Mouse (Mus musculus): ENCODE measurements around the gene Gzmd. TPM values are rescaled to one million over a fixed set of nuclear protein-coding genes. Genes with fewer than 3 reads are reported as not detected.
"Not testable (repeated sequence)": the region's sequence is repeated elsewhere in the genome, so short reads cannot be mapped to it uniquely, and the experiment has no call there.

Gzmd gene
- polyA plus RNA-seq, 1 experiment from 2014 or later = not detected

DNA sequence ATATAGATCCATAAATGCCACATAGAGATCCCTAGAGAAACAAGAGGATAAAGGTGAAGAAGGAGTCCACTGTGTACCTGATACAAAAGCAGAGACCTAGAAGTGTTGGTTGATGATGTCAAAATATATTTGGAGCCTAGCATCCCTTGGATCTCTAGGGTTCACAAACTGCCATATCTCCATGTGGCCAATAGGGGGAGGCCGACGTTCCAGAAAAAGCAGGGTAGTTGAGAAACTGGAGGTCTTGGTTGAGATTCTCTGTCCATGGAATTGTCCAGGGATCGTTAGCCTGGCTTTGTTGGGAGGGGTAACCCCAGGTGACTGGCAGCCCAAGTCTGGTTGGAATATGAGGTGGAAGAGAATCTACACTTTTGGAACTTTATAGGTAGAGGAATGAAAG lies 4.1 kb downstream of the Gzmd start:
- no peak for DNase-seq (ENCODE audit: low spot score)
- Histone ChIP-seq H3K4me2 (replicated peaks) (no peak overlapping the region), H3K36me3 (replicated peaks; ENCODE audit: control insufficient read depth, insufficient read depth) (no peaks in the 10 kb centered on the region), H3K9me3 (ENCODE audit: control insufficient read depth, low read length) (no peaks in the 10 kb centered on the region), H3K4me3 (replicated peaks; ENCODE audit: low read length) (no peak overlapping the region), H3K27me3 (ENCODE audit: control insufficient read depth, insufficient read depth, low read length) (no peaks in the 10 kb centered on the region), H3K27ac (no peak overlapping the region), H3K4me1 (replicated peaks; ENCODE audit: control insufficient read depth, insufficient read depth, low read length) (no peaks in the 10 kb centered on the region), H3K9ac (no peak overlapping the region)
- ATAC-seq (ENCODE audit: low FRiP score) = no peak
- 62% methylated on average over 3 of the region's 3 CpGs for WGBS

- no peak overlapping the region for H3K9ac ChIP-seq
- WGBS = 86% methylated on average over 3 of the region's 3 CpGs
These were observed 8.9 kb downstream of the Gzmd start for GRCm38 (mm10) chr14:56123516-56123915.

GRCm38 (mm10) chr14:56120525-56120924 lies 11.9 kb downstream of the Gzmd start, which contains the start of gene Gzme:
Gene Gzme (minus strand): TSS chr14:56120625.
- Histone ChIP-seq H3K27me3 (ENCODE audit: control insufficient read depth, insufficient read depth, low read length) (no peaks in the 10 kb centered on the region), H3K4me3 (replicated peaks; ENCODE audit: low read length) (no peak within 1 kb of the TSS), H3K9me3 (ENCODE audit: control insufficient read depth, low read length) (no peaks in the 10 kb centered on the region), H3K27ac (no peak within 1 kb of the TSS), H3K4me2 (replicated peaks) (no peak within 1 kb of the TSS), H3K36me3 (replicated peaks; ENCODE audit: control insufficient read depth, insufficient read depth) (no peaks in the 10 kb centered on the region), H3K4me1 (replicated peaks; ENCODE audit: control insufficient read depth, insufficient read depth, low read length) (no peaks in the 10 kb centered on the region), H3K9ac (no peak within 1 kb of the TSS)
- no peak for ATAC-seq (ENCODE audit: low FRiP score)
- DNase-seq (ENCODE audit: low spot score) = no peak

More at GRCm38 (mm10) chr14:56123516-56123915, 8.9 kb downstream of the Gzmd start:
- no peaks in the 10 kb centered on the region for H3K27me3 ChIP-seq (ENCODE audit: control insufficient read depth, insufficient read depth, low read length)
- H3K4me1 ChIP-seq (replicated peaks; ENCODE audit: control insufficient read depth, insufficient read depth, low read length) = no peaks in the 10 kb centered on the region
- H3K9me3 ChIP-seq (ENCODE audit: control insufficient read depth, low read length) = no peaks in the 10 kb centered on the region
- DNase-seq (ENCODE audit: low spot score) (no peak), ATAC-seq (ENCODE audit: low FRiP score) (no peak)
- H3K36me3 ChIP-seq (replicated peaks; ENCODE audit: control insufficient read depth, insufficient read depth) = no peaks in the 10 kb centered on the region
- H3K27ac ChIP-seq = no peak overlapping the region
- H3K4me3 ChIP-seq (replicated peaks; ENCODE audit: low read length) = no peak overlapping the region
- H3K4me2 ChIP-seq (replicated peaks) = no peak overlapping the region

- not testable (repeated sequence) for H3K4me2 ChIP-seq (replicated peaks); ATAC-seq (ENCODE audit: low FRiP score); H3K4me1 ChIP-seq (replicated peaks; ENCODE audit: control insufficient read depth, insufficient read depth, low read length); H3K9ac ChIP-seq; DNase-seq (ENCODE audit: low spot score); H3K27ac ChIP-seq; H3K27me3 ChIP-seq (ENCODE audit: control insufficient read depth, insufficient read depth, low read length); H3K9me3 ChIP-seq (ENCODE audit: control insufficient read depth, low read length); H3K36me3 ChIP-seq (replicated peaks; ENCODE audit: control insufficient read depth, insufficient read depth); H3K4me3 ChIP-seq (replicated peaks; ENCODE audit: low read length)
- 95% methylated on average over 33 of the region's 33 CpGs for WGBS
These were observed 16.7 kb downstream of the Gzmd start for GRCm38 (mm10) chr14:56115531-56116310.

GRCm38 (mm10) chr14:56105447-56106180 lies 26.8 kb downstream of the Gzmd start:
- Histone ChIP-seq H3K9ac (no peak overlapping the region), H3K9me3 (ENCODE audit: control insufficient read depth, low read length) (no peaks in the 10 kb centered on the region), H3K4me3 (replicated peaks; ENCODE audit: low read length) (no peak overlapping the region), H3K27ac (no peak overlapping the region), H3K4me2 (replicated peaks) (no peak overlapping the region), H3K4me1 (replicated peaks; ENCODE audit: control insufficient read depth, insufficient read depth, low read length) (no peaks in the 10 kb centered on the region), H3K27me3 (ENCODE audit: control insufficient read depth, insufficient read depth, low read length) (no peaks in the 10 kb centered on the region), H3K36me3 (replicated peaks; ENCODE audit: control insufficient read depth, insufficient read depth) (no peaks in the 10 kb centered on the region)
- no peak for ATAC-seq (ENCODE audit: low FRiP score)
- DNase-seq (ENCODE audit: low spot score) = no peak
- 87% methylated on average over 13 of the region's 13 CpGs for WGBS

GRCm38 (mm10) chr14:56105016-56105415 lies 27.4 kb downstream of the Gzmd start:
- H3K9me3 ChIP-seq (ENCODE audit: control insufficient read depth, low read length) = no peaks in the 10 kb centered on the region
- ATAC-seq (ENCODE audit: low FRiP score) = no peak
- no peaks in the 10 kb centered on the region for H3K4me1 ChIP-seq (replicated peaks; ENCODE audit: control insufficient read depth, insufficient read depth, low read length)
- 92% methylated on average over 5 of the region's 5 CpGs for WGBS
- H3K36me3 ChIP-seq (replicated peaks; ENCODE audit: control insufficient read depth, insufficient read depth) = no peaks in the 10 kb centered on the region
- no peak overlapping the region for H3K27ac ChIP-seq
- no peak for DNase-seq (ENCODE audit: low spot score)
- no peak overlapping the region for H3K4me2 ChIP-seq (replicated peaks)
- H3K4me3 ChIP-seq (replicated peaks; ENCODE audit: low read length) = no peak overlapping the region
- no peak overlapping the region for H3K9ac ChIP-seq
- no peaks in the 10 kb centered on the region for H3K27me3 ChIP-seq (ENCODE audit: control insufficient read depth, insufficient read depth, low read length)

- no peaks in the 10 kb centered on the region for H3K9me3 ChIP-seq (ENCODE audit: control insufficient read depth, low read length)
- no peak overlapping the region for H3K27ac ChIP-seq
- no peaks in the 10 kb centered on the region for H3K27me3 ChIP-seq (ENCODE audit: control insufficient read depth, insufficient read depth, low read length)
- no peaks in the 10 kb centered on the region for H3K4me1 ChIP-seq (replicated peaks; ENCODE audit: control insufficient read depth, insufficient read depth, low read length)
- no peak for DNase-seq (ENCODE audit: low spot score)
- 55% methylated on average over 3 of the region's 3 CpGs for WGBS
- H3K36me3 ChIP-seq (replicated peaks; ENCODE audit: control insufficient read depth, insufficient read depth) = no peaks in the 10 kb centered on the region
- no peak overlapping the region for H3K4me3 ChIP-seq (replicated peaks; ENCODE audit: low read length)
- no peak overlapping the region for H3K9ac ChIP-seq
- H3K4me2 ChIP-seq (replicated peaks) = no peak overlapping the region
- ATAC-seq (ENCODE audit: low FRiP score) = no peak
These were observed 29.0 kb downstream of the Gzmd start for GRCm38 (mm10) chr14:56103452-56103851.

DNA sequence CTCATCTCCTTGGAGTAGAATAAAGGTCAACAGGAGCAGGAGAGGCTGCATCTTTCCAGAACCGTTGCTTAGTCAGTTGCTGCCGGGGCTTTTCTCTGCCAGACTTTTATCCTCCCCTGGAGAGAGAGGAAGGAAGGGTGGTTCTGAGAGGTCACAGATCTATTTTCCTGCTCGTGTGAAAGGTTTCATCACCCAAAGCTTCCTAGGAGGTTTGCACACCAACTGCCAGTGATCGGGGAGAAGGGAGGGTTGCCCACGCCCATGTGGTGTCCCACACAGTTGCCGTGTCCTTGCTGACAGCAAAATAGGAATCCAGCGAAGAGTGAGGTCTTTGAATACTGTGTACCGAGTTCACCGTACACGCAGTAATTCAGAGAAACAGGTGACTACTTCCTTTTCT lies 30.0 kb downstream of the Gzmd start, which contains the start of gene Ctsg:
Gene Ctsg (minus strand): TSS at position 189 of the 400 bp plus-strand sequence.
- H3K4me3 ChIP-seq (replicated peaks; ENCODE audit: low read length) = no peak within 1 kb of the TSS
- no peaks in the 10 kb centered on the region for H3K27me3 ChIP-seq (ENCODE audit: control insufficient read depth, insufficient read depth, low read length)
- H3K27ac ChIP-seq = no peak within 1 kb of the TSS
- no peak for ATAC-seq (ENCODE audit: low FRiP score)
- no peaks in the 10 kb centered on the region for H3K36me3 ChIP-seq (replicated peaks; ENCODE audit: control insufficient read depth, insufficient read depth)
- H3K9ac ChIP-seq = no peak within 1 kb of the TSS
- 82% methylated on average over 10 of the region's 10 CpGs for WGBS
- H3K9me3 ChIP-seq (ENCODE audit: control insufficient read depth, low read length) = no peaks in the 10 kb centered on the region
- H3K4me1 ChIP-seq (replicated peaks; ENCODE audit: control insufficient read depth, insufficient read depth, low read length) = no peaks in the 10 kb centered on the region
- DNase-seq (ENCODE audit: low spot score) = no peak
- H3K4me2 ChIP-seq (replicated peaks) = no peak within 1 kb of the TSS

DNA sequence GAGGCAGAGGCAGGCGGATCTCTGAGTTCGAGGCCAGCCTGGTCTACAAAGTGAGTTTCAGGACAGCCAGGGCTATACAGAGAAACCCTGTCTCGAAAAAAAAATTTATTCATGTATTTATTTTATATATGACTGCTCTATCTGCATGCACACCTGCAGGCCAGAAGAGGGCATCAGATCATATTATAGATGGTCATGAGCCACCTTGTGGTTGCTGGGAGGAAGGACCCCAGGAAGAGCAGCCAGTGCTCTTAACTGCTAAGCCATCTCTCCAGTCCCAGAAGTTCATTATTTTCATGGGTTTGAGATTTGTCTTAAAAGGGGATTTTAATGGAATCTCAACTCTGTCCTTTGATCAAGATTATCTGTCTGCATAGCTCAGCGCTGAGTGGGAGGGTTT lies 33.5 kb downstream of the Gzmd start:
- Histone ChIP-seq H3K9me3 (ENCODE audit: control insufficient read depth, low read length) (no peaks in the 10 kb centered on the region), H3K4me3 (replicated peaks; ENCODE audit: low read length) (no peak overlapping the region), H3K36me3 (replicated peaks; ENCODE audit: control insufficient read depth, insufficient read depth) (no peaks in the 10 kb centered on the region), H3K4me2 (replicated peaks) (no peak overlapping the region), H3K4me1 (replicated peaks; ENCODE audit: control insufficient read depth, insufficient read depth, low read length) (no peaks in the 10 kb centered on the region), H3K27me3 (ENCODE audit: control insufficient read depth, insufficient read depth, low read length) (no peaks in the 10 kb centered on the region), H3K9ac (no peak overlapping the region), H3K27ac (no peak overlapping the region)
- no peak for ATAC-seq (ENCODE audit: low FRiP score)
- 78% methylated on average over 4 of the region's 4 CpGs for whole genome bisulfite sequencing
- DNase-seq (ENCODE audit: low spot score) = no peak

Measured in hindbrain, embryonic 14.5 days (tissue).